Mouse (Mus musculus) hindbrain, embryonic 13.5 days (tissue): ENCODE measurements around the gene Lif. TPM values are rescaled to one million over a fixed set of nuclear protein-coding genes. Genes with fewer than 3 reads are reported as not detected.

Experiments used
- ATAC-seq: fragments of 200-750 bp; cut with Nextera tagmentation; 2 replicates; pipeline ENCODE4 v1.8.0; 2017; ENCODE audit warnings: moderate TSS enrichment; ENCODE audit not compliant: low FRiP score
- H3K27ac ChIP-seq: fragments of 300-500 bp; sonication (generic); 2 replicates; pipeline ENCODE4 v1.5.1; 2015; ENCODE audit warnings: inconsistent platforms, mild to moderate bottlenecking, moderate library complexity
- H3K27me3 ChIP-seq: fragments of 300-500 bp; sonication (generic); 2 replicates; pipeline ENCODE4 v1.6.1; 2015; ENCODE audit warnings: mild to moderate bottlenecking, inconsistent platforms
- H3K36me3 ChIP-seq: fragments of 300-500 bp; sonication (generic); 2 replicates; pipeline ENCODE4 v1.6.1; 2015; ENCODE audit warnings: mild to moderate bottlenecking, inconsistent platforms
- H3K4me1 ChIP-seq: fragments of 300-500 bp; sonication (generic); replicated peaks from 2 replicates; pipeline ENCODE4 v1.6.1; 2015; ENCODE audit warnings: inconsistent platforms
- H3K4me2 ChIP-seq: fragments of 300-500 bp; sonication (generic); 2 replicates; pipeline ENCODE4 v1.6.1; 2015; ENCODE audit warnings: inconsistent platforms, mild to moderate bottlenecking, moderate library complexity
- H3K4me3 ChIP-seq: fragments of 300-500 bp; sonication (generic); 2 replicates; pipeline ENCODE4 v1.5.1; 2015; ENCODE audit warnings: mild to moderate bottlenecking, inconsistent platforms
- H3K9ac ChIP-seq: fragments of 300-500 bp; sonication (generic); 2 replicates; pipeline ENCODE4 v1.6.1; 2015; ENCODE audit warnings: mild to moderate bottlenecking, inconsistent platforms
- H3K9me3 ChIP-seq: fragments of 300-500 bp; sonication (generic); 2 replicates; pipeline ENCODE4 v1.6.1; 2016; ENCODE audit warnings: inconsistent platforms
- WGBS: fragments of 180-500 bp; shearing (Covaris S2); methylation state at CpG from one replicate; pipeline ENCODE4 v1.1.7; 2015; 5-methylcytosine and 5-hydroxymethylcytosine counted together
- polyA plus RNA-seq: library from polyadenylated mRNA; unstranded; fragments of >200 nt; fragmentation: Nextera tagmentation; extraction: Ambion mirVana; gene quantifications from 2 replicates; pipeline ENCODE4 v1.2.1, GENCODE M21; 2015

Gene Lif
- polyA plus RNA-seq, 1 experiment from 2014 or later = 0.08 TPM

GRCm38 (mm10) chr11:4251376-4251775 is 6.0 kb upstream of the Lif start:
- H3K27ac ChIP-seq = no peak overlapping the region
- no peaks in the 10 kb centered on the region for H3K36me3 ChIP-seq
- WGBS = 82% methylated on average over 3 of the region's 3 CpGs
- H3K27me3 ChIP-seq = no peaks in the 10 kb centered on the region
- no peak for ATAC-seq
- H3K4me3 ChIP-seq = no peak overlapping the region
- no peaks in the 10 kb centered on the region for H3K9me3 ChIP-seq
- H3K4me2 ChIP-seq = no peak overlapping the region
- H3K4me1 ChIP-seq = no peaks in the 10 kb centered on the region
- H3K9ac ChIP-seq = no peak overlapping the region

- H3K4me2 ChIP-seq = no peak overlapping the region
- no peaks in the 10 kb centered on the region for H3K9me3 ChIP-seq
- H3K4me3 ChIP-seq = no peak overlapping the region
- H3K36me3 ChIP-seq = no peaks in the 10 kb centered on the region
- 75% methylated on average over 2 of the region's 2 CpGs for WGBS
- H3K27me3 ChIP-seq = no peaks in the 10 kb centered on the region
- ATAC-seq = no peak
- no peak overlapping the region for H3K27ac ChIP-seq
- no peak overlapping the region for H3K9ac ChIP-seq
- H3K4me1 ChIP-seq = no peaks in the 10 kb centered on the region
Measured at GRCm38 (mm10) chr11:4252886-4253285, 4.5 kb upstream of the Lif start.

- no peak overlapping the region for H3K27ac ChIP-seq
- 53% methylated on average over 5 of the region's 5 CpGs for WGBS
- no peak overlapping the region for H3K9ac ChIP-seq
- ATAC-seq = no peak
- H3K27me3 ChIP-seq = no peaks in the 10 kb centered on the region
- H3K4me3 ChIP-seq = no peak overlapping the region
- no peak overlapping the region for H3K4me2 ChIP-seq
- H3K9me3 ChIP-seq = no peaks in the 10 kb centered on the region
- H3K36me3 ChIP-seq = no peaks in the 10 kb centered on the region
- H3K4me1 ChIP-seq = peaks cover 24% of the 10 kb centered on the region
Measured at GRCm38 (mm10) chr11:4257756-4258155, 399 bp downstream of the Lif start.

DNA sequence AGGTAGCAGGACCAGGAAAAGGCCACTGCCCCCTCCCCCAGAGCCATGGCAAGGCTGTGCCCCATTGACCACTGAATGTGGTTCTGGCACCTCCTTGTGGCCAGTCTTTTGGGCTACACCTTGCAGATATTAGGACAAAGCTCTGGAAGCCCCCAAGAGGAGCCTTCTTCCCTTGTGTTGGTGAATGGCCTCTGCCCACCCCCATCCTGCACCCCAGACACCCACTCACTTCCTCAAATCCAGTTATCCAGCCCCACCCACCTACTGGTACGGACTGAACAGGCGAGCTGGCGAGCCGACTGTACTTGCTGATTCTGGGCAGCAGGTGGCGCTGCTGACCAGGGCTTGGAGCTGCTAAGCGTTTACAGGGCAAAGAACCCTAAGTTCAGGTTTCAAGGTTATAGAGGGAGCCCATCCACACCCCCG is 1.3 kb downstream of the Lif start:
- peak overlapping the region; percentile 50 for H3K4me2 ChIP-seq
- no peak overlapping the region for H3K4me3 ChIP-seq
- peak; percentile 68 for ATAC-seq
- no peaks in the 10 kb centered on the region for H3K36me3 ChIP-seq
- H3K4me1 ChIP-seq = peaks cover 24% of the 10 kb centered on the region
- no peak overlapping the region for H3K9ac ChIP-seq
- H3K9me3 ChIP-seq = no peaks in the 10 kb centered on the region
- WGBS = 2% methylated on average over 7 of the region's 7 CpGs
- no peak overlapping the region for H3K27ac ChIP-seq
- peaks cover 6% of the 10 kb centered on the region for H3K27me3 ChIP-seq

- no peak overlapping the region for H3K27ac ChIP-seq
- peak overlapping the region; percentile 10; the same call in 1 of the 2 replicates for H3K4me2 ChIP-seq
- no peak for ATAC-seq
- H3K4me1 ChIP-seq = peaks cover 24% of the 10 kb centered on the region
- H3K4me3 ChIP-seq = no peak overlapping the region
- H3K9ac ChIP-seq = no peak overlapping the region
- WGBS = 51% methylated on average over 14 of the region's 14 CpGs
- no peaks in the 10 kb centered on the region for H3K36me3 ChIP-seq
- H3K9me3 ChIP-seq = no peaks in the 10 kb centered on the region
- H3K27me3 ChIP-seq = peaks cover 26% of the 10 kb centered on the region
Measured at GRCm38 (mm10) chr11:4260463-4261187, 3.3 kb downstream of the Lif start.

DNA sequence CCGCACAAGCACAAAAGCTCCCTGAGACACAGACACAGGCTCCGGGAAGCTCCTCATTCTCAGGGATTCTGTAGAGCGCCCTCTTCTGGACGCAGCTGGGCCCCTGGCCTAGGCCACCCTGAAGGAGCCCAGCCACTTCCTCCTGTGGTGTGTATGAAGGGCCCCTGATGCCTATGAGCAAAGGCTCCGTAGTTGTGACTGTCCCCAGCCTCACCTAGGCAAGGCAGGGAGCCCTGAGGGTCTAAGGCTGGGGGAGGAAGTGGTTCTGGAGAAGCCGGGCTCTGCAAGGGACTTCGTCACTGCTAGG is 3.8 kb downstream of the Lif start:
- no peak overlapping the region for H3K4me3 ChIP-seq
- H3K9me3 ChIP-seq = no peaks in the 10 kb centered on the region
- peaks cover 28% of the 10 kb centered on the region for H3K4me1 ChIP-seq
- no peak overlapping the region for H3K9ac ChIP-seq
- WGBS = 44% methylated on average over 7 of the region's 7 CpGs
- H3K36me3 ChIP-seq = no peaks in the 10 kb centered on the region
- H3K27ac ChIP-seq = no peak overlapping the region
- no peak overlapping the region for H3K4me2 ChIP-seq
- peaks cover 31% of the 10 kb centered on the region for H3K27me3 ChIP-seq
- ATAC-seq = no peak

DNA sequence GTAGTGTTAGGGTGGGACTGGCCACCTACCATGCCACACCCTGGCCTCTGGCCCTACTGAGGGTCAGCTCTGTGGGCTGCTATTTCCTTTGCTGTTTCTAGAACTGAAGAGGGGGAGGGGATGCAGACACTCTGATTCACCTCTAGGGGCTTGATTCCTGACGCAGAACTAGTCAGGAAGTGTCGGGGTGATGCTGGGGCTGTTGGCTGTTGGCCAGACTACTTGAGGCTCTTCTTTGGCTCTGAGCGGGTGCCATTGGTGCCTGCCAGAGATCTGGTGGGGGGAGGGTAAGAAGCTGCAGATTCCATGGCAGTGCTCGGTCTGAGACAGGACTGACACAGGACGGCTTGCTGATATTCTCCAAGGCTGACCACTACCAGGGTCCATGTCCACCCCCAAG is 4.6 kb downstream of the Lif start:
- H3K4me2 ChIP-seq = no peak overlapping the region
- no peak overlapping the region for H3K4me3 ChIP-seq
- 29% methylated on average over 5 of the region's 5 CpGs for WGBS
- no peak; the same call in 1 of the 2 replicates for ATAC-seq
- no peaks in the 10 kb centered on the region for H3K36me3 ChIP-seq
- peaks cover 36% of the 10 kb centered on the region for H3K4me1 ChIP-seq
- peaks cover 39% of the 10 kb centered on the region for H3K27me3 ChIP-seq
- H3K27ac ChIP-seq = no peak overlapping the region
- no peaks in the 10 kb centered on the region for H3K9me3 ChIP-seq
- no peak overlapping the region for H3K9ac ChIP-seq

DNA sequence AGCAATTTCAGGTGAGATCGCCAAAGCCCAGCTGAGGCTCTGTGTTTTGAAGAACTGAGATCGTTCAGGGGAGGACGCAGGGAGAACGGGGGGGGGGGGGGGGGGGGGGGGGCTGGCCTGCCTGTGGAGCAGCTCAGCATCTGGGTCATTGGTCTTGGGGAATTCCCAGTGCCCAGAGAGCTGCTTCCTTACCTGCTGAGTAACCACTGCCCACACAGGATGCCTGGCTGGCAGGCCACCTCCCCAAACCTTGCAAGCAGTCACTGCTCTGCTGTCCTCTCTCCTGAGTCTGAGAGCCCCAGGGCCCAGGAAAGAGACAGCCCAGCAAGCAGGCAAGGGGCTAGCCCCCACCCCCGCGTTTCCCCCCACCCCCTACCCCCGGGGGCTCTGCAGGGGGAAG is 5.5 kb downstream of the Lif start:
- no peak overlapping the region for H3K4me2 ChIP-seq
- H3K27me3 ChIP-seq = peaks cover 48% of the 10 kb centered on the region
- no peak overlapping the region for H3K27ac ChIP-seq
- ATAC-seq = no peak
- no peak overlapping the region for H3K4me3 ChIP-seq
- 27% methylated on average over 7 of the region's 7 CpGs for WGBS
- H3K9ac ChIP-seq = no peak overlapping the region
- no peaks in the 10 kb centered on the region for H3K36me3 ChIP-seq
- no peaks in the 10 kb centered on the region for H3K9me3 ChIP-seq
- peaks cover 38% of the 10 kb centered on the region for H3K4me1 ChIP-seq

DNA sequence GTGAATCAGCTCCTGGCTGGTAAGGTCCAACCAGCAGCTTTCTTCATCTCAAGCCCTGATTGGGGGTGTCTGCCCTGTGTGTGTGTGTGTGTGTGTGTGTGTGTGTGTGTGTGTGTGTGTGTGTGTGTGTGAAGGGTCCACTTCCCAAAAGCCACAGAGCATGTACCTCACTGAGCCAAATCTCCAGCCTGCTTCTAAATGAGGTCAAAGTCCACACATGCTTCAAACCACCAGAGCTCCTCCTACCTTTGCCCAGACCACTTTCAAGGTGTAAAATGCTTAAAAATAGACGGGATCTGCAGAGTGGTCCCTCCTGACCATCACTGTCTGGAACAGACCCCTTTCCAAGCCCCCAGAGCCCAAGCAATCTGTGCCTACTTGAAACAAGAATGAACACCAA is 5.9 kb downstream of the Lif start:
- peaks cover 52% of the 10 kb centered on the region for H3K27me3 ChIP-seq
- H3K4me2 ChIP-seq = no peak overlapping the region
- H3K9ac ChIP-seq = no peak overlapping the region
- no peaks in the 10 kb centered on the region for H3K9me3 ChIP-seq
- H3K4me1 ChIP-seq = peaks cover 38% of the 10 kb centered on the region
- no peaks in the 10 kb centered on the region for H3K36me3 ChIP-seq
- no peak overlapping the region for H3K4me3 ChIP-seq
- 42% methylated on average over 1 of the region's 1 CpGs for WGBS
- no peak overlapping the region for H3K27ac ChIP-seq
- ATAC-seq = no peak

- Histone ChIP-seq H3K4me1 (peaks cover 35% of the 10 kb centered on the region), H3K9ac (no peak overlapping the region), H3K4me3 (no peak overlapping the region), H3K27ac (no peak overlapping the region), H3K36me3 (no peaks in the 10 kb centered on the region), H3K9me3 (no peaks in the 10 kb centered on the region), H3K4me2 (no peak overlapping the region), H3K27me3 (peaks cover 60% of the 10 kb centered on the region)
- WGBS = 63% methylated on average over 7 of the region's 7 CpGs
- no peak for ATAC-seq
Measured at GRCm38 (mm10) chr11:4264066-4264465, 6.7 kb downstream of the Lif start.

GRCm38 (mm10) chr11:4266271-4267201 is 9.2 kb downstream of the Lif start:
- Histone ChIP-seq H3K4me3 (peak overlapping the region; percentile 54), H3K4me1 (peaks cover 23% of the 10 kb centered on the region), H3K36me3 (no peaks in the 10 kb centered on the region), H3K27ac (no peak overlapping the region), H3K9ac (peak overlapping the region; percentile 71), H3K9me3 (no peaks in the 10 kb centered on the region), H3K27me3 (peaks cover 79% of the 10 kb centered on the region), H3K4me2 (peak overlapping the region; percentile 96)
- 2% methylated on average over 61 of the region's 61 CpGs for WGBS
- 0 out of 2 replicates have a peak, but pooled peaks have one; percentile 25 for ATAC-seq

- Histone ChIP-seq H3K9ac (peak overlapping the region; percentile 71; the same call in 1 of the 2 replicates), H3K27ac (no peak overlapping the region), H3K4me1 (peaks cover 19% of the 10 kb centered on the region), H3K36me3 (no peaks in the 10 kb centered on the region), H3K4me3 (peak overlapping the region; percentile 54), H3K9me3 (no peaks in the 10 kb centered on the region), H3K4me2 (peak overlapping the region; percentile 96), H3K27me3 (peaks cover 79% of the 10 kb centered on the region)
- no peak for ATAC-seq
- 5% methylated on average over 13 of the region's 13 CpGs for WGBS
Measured at GRCm38 (mm10) chr11:4267202-4267578, 9.8 kb downstream of the Lif start.
